Mouse (Mus musculus): ENCODE measurements at regions not wholly inside any gene's neighbourhood (a gene's known extent, or its start where the extent isn't known, plus 50 kb on each side); places are given as distances from the start of the nearest gene placed in this dataset.
A peak's percentile ranks its signal among the peaks of the same experiment; 100 is the strongest.

- no peak for DNase-seq (ENCODE audit: low spot score)
- WGBS: 68% methylated on average over 3 of the region's 3 CpGs
Measured at GRCm38 (mm10) chr12:30647511-30647910, 63.3 kb downstream of the Tmem18 start.

DNA sequence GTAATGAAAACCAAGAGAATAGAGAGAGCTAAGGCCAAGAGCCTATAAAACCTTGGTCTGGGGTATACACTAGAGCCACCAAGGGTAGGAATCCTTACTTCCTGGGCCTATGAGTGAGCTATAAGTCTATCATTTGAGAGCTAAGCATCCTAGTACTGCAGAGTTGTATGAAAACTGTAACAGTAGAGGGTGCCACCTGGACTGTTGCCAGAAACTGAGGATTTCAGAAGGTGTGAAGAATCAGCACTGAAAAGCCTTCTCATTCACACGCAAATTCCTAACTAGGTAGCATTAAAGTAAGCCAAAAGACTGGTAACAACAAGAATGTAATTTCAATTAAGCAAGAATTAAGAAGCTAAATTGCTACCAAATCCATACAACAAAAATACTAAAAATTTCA is 67.3 kb downstream of the Tmem18 start:
- WGBS: 79% methylated on average over 1 of the region's 1 CpGs
- Histone ChIP-seq H3K36me3 (no peaks in the 10 kb centered on the region), H3K4me3 (no peak overlapping the region), H3K4me1 (replicated peaks) (no peaks in the 10 kb centered on the region), H3K9me3 (no peaks in the 10 kb centered on the region), H3K27ac (no peak overlapping the region), H3K27me3 (ENCODE audit: insufficient read depth, poor library complexity, severe bottlenecking) (no peaks in the 10 kb centered on the region)
- DNase-seq (ENCODE audit: low spot score): no peak

More at GRCm38 (mm10) chr12:30647511-30647910, 63.3 kb downstream of the Tmem18 start:
- Histone ChIP-seq H3K9me3 (no peaks in the 10 kb centered on the region), H3K27ac (no peak overlapping the region), H3K36me3 (no peaks in the 10 kb centered on the region), H3K4me3 (no peak overlapping the region), H3K27me3 (ENCODE audit: insufficient read depth, poor library complexity, severe bottlenecking) (no peaks in the 10 kb centered on the region), H3K4me1 (replicated peaks) (no peaks in the 10 kb centered on the region)

DNA sequence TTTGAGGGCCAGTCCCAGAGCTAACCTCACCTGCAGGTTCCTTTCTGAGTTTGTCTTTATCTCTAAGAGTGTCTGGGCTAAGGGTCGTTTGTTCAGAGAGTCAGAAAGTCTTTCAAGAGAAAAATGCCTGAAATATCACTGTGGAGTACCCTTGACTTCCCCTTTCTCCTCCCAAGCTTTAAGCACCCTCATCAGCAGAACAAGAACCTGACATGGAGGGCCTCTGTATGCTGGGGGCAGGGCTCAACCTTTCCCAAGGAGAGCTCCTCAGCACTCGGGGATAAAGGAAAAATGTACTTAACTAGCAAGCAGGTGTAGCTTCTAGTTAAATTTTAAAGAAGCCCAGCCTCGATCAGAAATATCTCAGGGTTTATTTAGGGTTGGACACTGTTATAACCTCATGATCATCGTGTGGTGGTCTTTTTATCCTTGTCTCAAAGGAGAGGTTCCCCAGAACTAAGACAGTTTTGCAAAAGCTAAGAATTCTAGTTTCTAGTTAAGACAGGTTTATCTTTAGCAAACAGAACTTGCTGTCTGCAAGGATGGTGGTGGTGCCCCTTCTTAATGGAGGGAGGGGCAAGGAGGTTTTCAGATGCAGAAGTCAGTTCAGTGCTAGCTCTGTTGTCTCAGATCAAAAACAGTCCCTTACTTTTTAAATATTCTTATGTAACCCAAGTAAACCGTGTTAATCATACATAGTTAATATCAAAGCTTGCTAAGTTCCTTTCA is 70.3 kb downstream of the Tmem18 start:
- no peaks in the 10 kb centered on the region for H3K27me3 ChIP-seq (ENCODE audit: insufficient read depth, poor library complexity, severe bottlenecking)
- WGBS: 71% methylated on average over 5 of the region's 5 CpGs
- H3K4me1 ChIP-seq (replicated peaks): no peaks in the 10 kb centered on the region
- H3K4me3 ChIP-seq: no peak overlapping the region
- H3K9me3 ChIP-seq: no peaks in the 10 kb centered on the region
- no peak for DNase-seq (ENCODE audit: low spot score)
- H3K36me3 ChIP-seq: no peaks in the 10 kb centered on the region
- no peak overlapping the region for H3K27ac ChIP-seq

- 93% methylated on average over 1 of the region's 1 CpGs for WGBS
Measured at GRCm38 (mm10) chr12:30655076-30655421, 70.8 kb downstream of the Tmem18 start.

GRCm38 (mm10) chr12:30678826-30679225 is 94.6 kb downstream of the Tmem18 start:
- Histone ChIP-seq H3K4me1 (replicated peaks) (no peaks in the 10 kb centered on the region), H3K27ac (no peak overlapping the region), H3K27me3 (ENCODE audit: insufficient read depth, poor library complexity, severe bottlenecking) (no peaks in the 10 kb centered on the region), H3K4me3 (no peak overlapping the region), H3K9me3 (no peaks in the 10 kb centered on the region), H3K36me3 (no peaks in the 10 kb centered on the region)
- peak; percentile 7 for DNase-seq (ENCODE audit: low spot score)
- 69% methylated on average over 2 of the region's 2 CpGs for WGBS

More at GRCm38 (mm10) chr12:30655076-30655421, 70.8 kb downstream of the Tmem18 start:
- no peak overlapping the region for H3K4me3 ChIP-seq
- no peaks in the 10 kb centered on the region for H3K36me3 ChIP-seq
- no peaks in the 10 kb centered on the region for H3K4me1 ChIP-seq (replicated peaks)
- no peak for DNase-seq (ENCODE audit: low spot score)
- H3K9me3 ChIP-seq: no peaks in the 10 kb centered on the region
- no peaks in the 10 kb centered on the region for H3K27me3 ChIP-seq (ENCODE audit: insufficient read depth, poor library complexity, severe bottlenecking)
- H3K27ac ChIP-seq: no peak overlapping the region

GRCm38 (mm10) chr12:30690038-30690437 is 105.8 kb downstream of the Tmem18 start:
- H3K27me3 ChIP-seq (ENCODE audit: insufficient read depth, poor library complexity, severe bottlenecking): no peaks in the 10 kb centered on the region

DNA sequence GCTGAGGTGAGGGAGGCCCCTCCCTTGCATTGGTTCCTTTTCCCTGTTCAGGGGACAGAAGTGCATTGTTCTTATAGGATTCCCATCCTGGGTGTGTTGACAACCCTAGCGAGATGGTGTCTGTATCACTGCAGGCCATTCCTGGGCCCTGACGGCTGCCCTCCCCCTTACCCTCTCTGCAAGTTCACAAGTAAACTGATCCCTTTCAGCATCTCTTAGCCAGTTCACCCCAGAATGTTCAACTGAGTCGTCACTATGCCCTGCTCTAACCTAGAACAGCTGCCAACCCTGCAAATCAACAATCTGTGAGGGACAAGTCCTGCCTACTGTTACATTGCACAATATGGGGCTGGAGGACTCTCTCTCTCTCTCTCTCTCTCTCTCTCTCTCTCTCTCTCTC is 109.3 kb downstream of the Tmem18 start:
- Histone ChIP-seq H3K9me3 (no peaks in the 10 kb centered on the region), H3K4me1 (replicated peaks) (no peaks in the 10 kb centered on the region; the same call in 1 of the 2 replicates), H3K36me3 (no peaks in the 10 kb centered on the region), H3K27me3 (ENCODE audit: insufficient read depth, poor library complexity, severe bottlenecking) (no peaks in the 10 kb centered on the region), H3K4me3 (no peak overlapping the region), H3K27ac (no peak overlapping the region)
- WGBS: 46% methylated on average over 3 of the region's 3 CpGs
- peak; percentile 18 for DNase-seq (ENCODE audit: low spot score)

More at GRCm38 (mm10) chr12:30690038-30690437, 105.8 kb downstream of the Tmem18 start:
- no peak overlapping the region for H3K4me3 ChIP-seq
- WGBS: 75% methylated on average over 4 of the region's 4 CpGs
- H3K27ac ChIP-seq: no peak overlapping the region
- H3K9me3 ChIP-seq: no peaks in the 10 kb centered on the region
- H3K36me3 ChIP-seq: no peaks in the 10 kb centered on the region
- H3K4me1 ChIP-seq (replicated peaks): no peaks in the 10 kb centered on the region; the same call in 1 of the 2 replicates
- no peak for DNase-seq (ENCODE audit: low spot score)

- Histone ChIP-seq H3K27me3 (ENCODE audit: insufficient read depth, poor library complexity, severe bottlenecking) (no peaks in the 10 kb centered on the region), H3K4me3 (no peak overlapping the region)
- DNase-seq (ENCODE audit: low spot score): no peak
Measured at GRCm38 (mm10) chr12:30698256-30698655, 114.0 kb downstream of the Tmem18 start.

GRCm38 (mm10) chr12:30703691-30704090 is 119.5 kb downstream of the Tmem18 start:
- no peaks in the 10 kb centered on the region for H3K27me3 ChIP-seq (ENCODE audit: insufficient read depth, poor library complexity, severe bottlenecking)
- no peaks in the 10 kb centered on the region for H3K4me1 ChIP-seq (replicated peaks)
- DNase-seq (ENCODE audit: low spot score): no peak
- no peak overlapping the region for H3K4me3 ChIP-seq
- WGBS: 87% methylated on average over 3 of the region's 3 CpGs
- H3K9me3 ChIP-seq: no peaks in the 10 kb centered on the region
- no peak overlapping the region for H3K27ac ChIP-seq
- H3K36me3 ChIP-seq: no peaks in the 10 kb centered on the region

More at GRCm38 (mm10) chr12:30698256-30698655, 114.0 kb downstream of the Tmem18 start:
- Histone ChIP-seq H3K4me1 (replicated peaks) (no peaks in the 10 kb centered on the region; the same call in 1 of the 2 replicates), H3K27ac (no peak overlapping the region), H3K9me3 (no peaks in the 10 kb centered on the region), H3K36me3 (no peaks in the 10 kb centered on the region)
- 84% methylated on average over 6 of the region's 6 CpGs for WGBS

GRCm38 (mm10) chr12:30707271-30707670 is 123.0 kb downstream of the Tmem18 start:
- Histone ChIP-seq H3K4me3 (no peak overlapping the region), H3K9me3 (no peaks in the 10 kb centered on the region), H3K27me3 (ENCODE audit: insufficient read depth, poor library complexity, severe bottlenecking) (no peaks in the 10 kb centered on the region), H3K4me1 (replicated peaks) (no peaks in the 10 kb centered on the region), H3K27ac (no peak overlapping the region), H3K36me3 (no peaks in the 10 kb centered on the region)
- DNase-seq (ENCODE audit: low spot score): no peak
- WGBS: 90% methylated on average over 5 of the region's 5 CpGs

GRCm38 (mm10) chr12:30708635-30709181 is 124.5 kb downstream of the Tmem18 start:
- Histone ChIP-seq H3K9me3 (no peaks in the 10 kb centered on the region), H3K4me3 (no peak overlapping the region), H3K4me1 (replicated peaks) (no peaks in the 10 kb centered on the region), H3K27ac (no peak overlapping the region), H3K27me3 (ENCODE audit: insufficient read depth, poor library complexity, severe bottlenecking) (no peaks in the 10 kb centered on the region), H3K36me3 (no peaks in the 10 kb centered on the region)
- no peak for DNase-seq (ENCODE audit: low spot score)
- 81% methylated on average over 2 of the region's 2 CpGs for WGBS

GRCm38 (mm10) chr12:30710554-30710953 is 126.3 kb downstream of the Tmem18 start:
- 88% methylated on average over 4 of the region's 4 CpGs for WGBS

DNA sequence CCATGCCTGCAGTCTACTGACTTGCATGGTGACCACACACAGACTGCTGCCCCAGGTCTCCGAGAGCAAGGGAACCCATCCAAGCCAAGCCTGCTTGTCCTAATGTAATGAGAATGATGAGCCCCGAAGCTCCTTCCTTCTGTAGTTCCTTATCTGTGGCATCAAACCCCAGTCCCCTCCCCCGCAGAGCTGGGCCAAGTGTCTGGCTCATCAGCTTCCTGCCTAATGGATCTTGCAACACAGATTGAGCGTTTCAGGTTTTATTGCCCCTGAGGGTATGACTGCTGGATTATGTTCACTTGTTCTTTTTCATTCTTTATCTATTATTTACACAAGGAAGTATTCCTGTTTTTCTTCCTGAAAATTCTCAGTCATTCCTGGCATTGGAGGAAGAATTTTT is 142.5 kb downstream of the Tmem18 start:
- Histone ChIP-seq H3K4me1 (replicated peaks) (peaks cover 8% of the 10 kb centered on the region), H3K9me3 (no peaks in the 10 kb centered on the region), H3K4me3 (no peak overlapping the region), H3K27me3 (ENCODE audit: insufficient read depth, poor library complexity, severe bottlenecking) (no peaks in the 10 kb centered on the region), H3K27ac (no peak overlapping the region), H3K36me3 (no peaks in the 10 kb centered on the region)
- WGBS: 75% methylated on average over 4 of the region's 4 CpGs
- no peak for DNase-seq (ENCODE audit: low spot score)

More at GRCm38 (mm10) chr12:30710554-30710953, 126.3 kb downstream of the Tmem18 start:
- H3K36me3 ChIP-seq: no peaks in the 10 kb centered on the region
- no peak overlapping the region for H3K4me3 ChIP-seq
- no peak for DNase-seq (ENCODE audit: low spot score)
- no peaks in the 10 kb centered on the region for H3K4me1 ChIP-seq (replicated peaks)
- H3K27ac ChIP-seq: no peak overlapping the region
- no peaks in the 10 kb centered on the region for H3K9me3 ChIP-seq
- no peaks in the 10 kb centered on the region for H3K27me3 ChIP-seq (ENCODE audit: insufficient read depth, poor library complexity, severe bottlenecking)
